Mouse (Mus musculus) lung, embryonic 16.5 days (tissue): ENCODE measurements around the gene Ccdc171. TPM values are rescaled to one million over a fixed set of nuclear protein-coding genes. Genes with fewer than 3 reads are reported as not detected.
A peak's percentile ranks its signal among the peaks of the same experiment; 100 is the strongest.
"Not testable (repeated sequence)": the region's sequence is repeated elsewhere in the genome, so short reads cannot be mapped to it uniquely, and the experiment has no call there.

Experiments used
- ATAC-seq: fragments of 200-750 bp; cut with Nextera tagmentation; 2 replicates; pipeline ENCODE4 v1.8.0; 2017; ENCODE audit warnings: low read depth, mild to moderate bottlenecking, moderate library complexity
- H3K27ac ChIP-seq: fragments of 300-500 bp; sonication (generic); 2 replicates; pipeline ENCODE4 v1.5.1; 2014; ENCODE audit warnings: mild to moderate bottlenecking, control low read depth, low read length
- H3K27me3 ChIP-seq: fragments of 300-500 bp; sonication (generic); 2 replicates; pipeline ENCODE4 v1.6.1; 2014; ENCODE audit warnings: low read depth, low read length, mixed read lengths; ENCODE audit not compliant: control insufficient read depth, insufficient read depth
- H3K36me3 ChIP-seq: fragments of 300-500 bp; sonication (generic); 2 replicates; pipeline ENCODE4 v1.6.1; 2014; ENCODE audit warnings: low read length; ENCODE audit not compliant: control insufficient read depth, insufficient read depth
- H3K4me1 ChIP-seq: fragments of 300-500 bp; sonication (generic); replicated peaks from 2 replicates; pipeline ENCODE4 v1.6.1; 2014; ENCODE audit warnings: low read length, mixed read lengths; ENCODE audit not compliant: control insufficient read depth, insufficient read depth
- H3K4me2 ChIP-seq: fragments of 300-500 bp; sonication (generic); 2 replicates; pipeline ENCODE4 v1.6.1; 2014; ENCODE audit warnings: low read depth, low read length, control low read depth
- H3K4me3 ChIP-seq: fragments of 300-500 bp; sonication (generic); 2 replicates; pipeline ENCODE4 v1.5.1; 2014; ENCODE audit warnings: mild to moderate bottlenecking, low read length, control low read depth
- H3K9ac ChIP-seq: fragments of 300-500 bp; sonication (generic); 2 replicates; pipeline ENCODE4 v1.6.1; 2014; ENCODE audit warnings: low read length, control low read depth
- H3K9me3 ChIP-seq: fragments of 300-500 bp; sonication (generic); 2 replicates; pipeline ENCODE4 v1.6.1; 2016; ENCODE audit warnings: low read length; ENCODE audit not compliant: control insufficient read depth
- WGBS: fragments of 180-500 bp; shearing (Covaris S2); extraction: QIAGEN DNeasy Blood & Tissue Kit; methylation state at CpG from one replicate; pipeline ENCODE4 v1.1.7; 2014; 5-methylcytosine and 5-hydroxymethylcytosine counted together
- polyA plus RNA-seq: library from polyadenylated mRNA; unstranded; fragments of >200 nt; fragmentation: Nextera tagmentation; extraction: Ambion mirVana; gene quantifications from 2 replicates; pipeline ENCODE4 v1.2.1, GENCODE M21; 2015

Gene Ccdc171
- polyA plus RNA-seq, 1 experiment from 2014 or later: 4.5 TPM

- no peaks in the 10 kb centered on the region for H3K9me3 ChIP-seq
- WGBS: 96% methylated on average over 1 of the region's 1 CpGs
- H3K9ac ChIP-seq: no peak overlapping the region
- H3K27ac ChIP-seq: no peak overlapping the region
- no peak overlapping the region for H3K4me3 ChIP-seq
- no peaks in the 10 kb centered on the region for H3K36me3 ChIP-seq
- no peaks in the 10 kb centered on the region for H3K27me3 ChIP-seq
- ATAC-seq: no peak
- H3K4me2 ChIP-seq: no peak overlapping the region
- H3K4me1 ChIP-seq: no peaks in the 10 kb centered on the region
These were observed 62.2 kb downstream of the Ccdc171 start for GRCm38 (mm10) chr4:83587563-83587962.

GRCm38 (mm10) chr4:83596486-83596885, 71.1 kb downstream of the Ccdc171 start:
- 21% methylated on average over 2 of the region's 2 CpGs for WGBS
- no peaks in the 10 kb centered on the region for H3K36me3 ChIP-seq
- no peaks in the 10 kb centered on the region for H3K27me3 ChIP-seq
- no peak overlapping the region for H3K27ac ChIP-seq
- H3K4me3 ChIP-seq: no peak overlapping the region
- no peaks in the 10 kb centered on the region for H3K9me3 ChIP-seq
- H3K4me1 ChIP-seq: no peaks in the 10 kb centered on the region
- H3K9ac ChIP-seq: no peak overlapping the region
- no peak for ATAC-seq
- H3K4me2 ChIP-seq: no peak overlapping the region

- H3K27ac ChIP-seq: no peak overlapping the region
- H3K9ac ChIP-seq: no peak overlapping the region
- WGBS: 74% methylated on average over 3 of the region's 3 CpGs
- no peaks in the 10 kb centered on the region for H3K36me3 ChIP-seq
- no peak overlapping the region for H3K4me2 ChIP-seq
- no peaks in the 10 kb centered on the region for H3K4me1 ChIP-seq
- no peaks in the 10 kb centered on the region for H3K9me3 ChIP-seq
- no peaks in the 10 kb centered on the region for H3K27me3 ChIP-seq
- no peak for ATAC-seq
- no peak overlapping the region for H3K4me3 ChIP-seq
These were observed 85.8 kb downstream of the Ccdc171 start for GRCm38 (mm10) chr4:83611111-83611510.

GRCm38 (mm10) chr4:83623021-83623711, 97.8 kb downstream of the Ccdc171 start:
- 19% methylated on average over 8 of the region's 13 CpGs for WGBS
- H3K9ac ChIP-seq, H3K27me3 ChIP-seq, H3K4me1 ChIP-seq, H3K36me3 ChIP-seq, H3K4me3 ChIP-seq, H3K9me3 ChIP-seq: not testable (repeated sequence)
- H3K4me2 ChIP-seq: peak overlapping the region; percentile 17; the same call in 1 of the 2 replicates
- H3K27ac ChIP-seq: peak overlapping the region; percentile 66
- ATAC-seq: peak; percentile 96

- Histone ChIP-seq H3K9me3 (no peaks in the 10 kb centered on the region), H3K4me1 (0 out of 2 replicates have a peak, but pooled peaks cover 2% of the 10 kb centered on the region), H3K4me3 (no peak overlapping the region), H3K27ac (peak overlapping the region; percentile 66), H3K36me3 (no peaks in the 10 kb centered on the region), H3K9ac (no peak overlapping the region), H3K27me3 (no peaks in the 10 kb centered on the region), H3K4me2 (0 out of 2 replicates have a peak overlapping the region, but pooled peaks have one; percentile 17)
- peak; percentile 50 for ATAC-seq
- 70% methylated on average over 4 of the region's 4 CpGs for WGBS
These were observed 98.4 kb downstream of the Ccdc171 start for GRCm38 (mm10) chr4:83623732-83624131.

GRCm38 (mm10) chr4:83651453-83651852, 126.1 kb downstream of the Ccdc171 start:
- Histone ChIP-seq H3K27ac (no peak overlapping the region), H3K36me3 (no peaks in the 10 kb centered on the region), H3K9me3 (no peaks in the 10 kb centered on the region), H3K4me1 (no peaks in the 10 kb centered on the region), H3K4me2 (no peak overlapping the region), H3K27me3 (no peaks in the 10 kb centered on the region), H3K4me3 (no peak overlapping the region), H3K9ac (no peak overlapping the region)
- WGBS: 84% methylated on average over 4 of the region's 4 CpGs
- ATAC-seq: no peak

GRCm38 (mm10) chr4:83655396-83655795, 130.1 kb downstream of the Ccdc171 start:
- 0 out of 2 replicates have a peak, but pooled peaks cover 4% of the 10 kb centered on the region for H3K4me1 ChIP-seq
- H3K4me3 ChIP-seq: no peak overlapping the region
- no peaks in the 10 kb centered on the region for H3K36me3 ChIP-seq
- no peak overlapping the region for H3K27ac ChIP-seq
- no peaks in the 10 kb centered on the region for H3K9me3 ChIP-seq
- 28% methylated on average over 6 of the region's 6 CpGs for WGBS
- H3K4me2 ChIP-seq: no peak overlapping the region
- no peak overlapping the region for H3K9ac ChIP-seq
- no peaks in the 10 kb centered on the region for H3K27me3 ChIP-seq
- no peak for ATAC-seq

GRCm38 (mm10) chr4:83656571-83656970, 131.2 kb downstream of the Ccdc171 start:
- Histone ChIP-seq H3K4me1 (0 out of 2 replicates have a peak, but pooled peaks cover 4% of the 10 kb centered on the region), H3K4me2 (peak overlapping the region; percentile 41; the same call in 1 of the 2 replicates), H3K27me3 (no peaks in the 10 kb centered on the region), H3K36me3 (no peaks in the 10 kb centered on the region), H3K9me3 (no peaks in the 10 kb centered on the region), H3K9ac (no peak overlapping the region), H3K4me3 (no peak overlapping the region), H3K27ac (peak overlapping the region; percentile 70)
- ATAC-seq: peak; percentile 93
- 17% methylated on average over 10 of the region's 10 CpGs for WGBS

- WGBS: 38% methylated on average over 6 of the region's 6 CpGs
- Histone ChIP-seq H3K27me3 (no peaks in the 10 kb centered on the region), H3K4me2 (peak overlapping the region; percentile 41; the same call in 1 of the 2 replicates), H3K9ac (no peak overlapping the region), H3K4me1 (0 out of 2 replicates have a peak, but pooled peaks cover 4% of the 10 kb centered on the region), H3K4me3 (no peak overlapping the region), H3K36me3 (no peaks in the 10 kb centered on the region), H3K9me3 (no peaks in the 10 kb centered on the region), H3K27ac (peak overlapping the region; percentile 70)
- 0 out of 2 replicates have a peak, but pooled peaks have one; percentile 14 for ATAC-seq
These were observed 131.7 kb downstream of the Ccdc171 start for GRCm38 (mm10) chr4:83657021-83657420.
